Mouse (Mus musculus): ENCODE data around the gene 4930556J24Rik. TPM values are rescaled to one million over a fixed set of nuclear protein-coding genes. Genes with fewer than 3 reads are reported as not detected.
"Not testable (repeated sequence)": the region's sequence is repeated elsewhere in the genome, so short reads cannot be mapped to it uniquely, and the experiment has no call there.

4930556J24Rik gene
- total RNA-seq, 4 experiments from 2014 or later = not detected

DNA sequence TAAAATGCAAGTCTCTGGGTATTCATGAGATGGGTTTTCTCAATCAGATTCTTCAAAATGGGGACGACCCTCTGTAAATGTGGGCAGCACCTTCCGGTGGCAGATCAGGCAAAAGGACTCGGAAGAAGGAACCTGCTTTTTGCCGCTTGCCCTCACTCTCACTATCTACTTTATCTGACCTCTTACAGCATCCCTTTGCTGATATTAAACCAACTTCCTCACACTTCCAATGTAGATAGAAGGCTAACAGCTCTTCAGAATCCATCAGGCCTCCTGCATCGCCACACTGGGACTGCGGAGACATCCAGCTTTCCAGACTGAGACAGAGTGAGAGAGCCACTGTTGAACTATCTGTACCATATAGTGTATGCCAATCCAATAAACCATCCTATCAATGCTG is 53.8 kb downstream of the 4930556J24Rik start:
- no peak for DNase-seq (ENCODE audit: low spot score in 2 of 2)

DNA sequence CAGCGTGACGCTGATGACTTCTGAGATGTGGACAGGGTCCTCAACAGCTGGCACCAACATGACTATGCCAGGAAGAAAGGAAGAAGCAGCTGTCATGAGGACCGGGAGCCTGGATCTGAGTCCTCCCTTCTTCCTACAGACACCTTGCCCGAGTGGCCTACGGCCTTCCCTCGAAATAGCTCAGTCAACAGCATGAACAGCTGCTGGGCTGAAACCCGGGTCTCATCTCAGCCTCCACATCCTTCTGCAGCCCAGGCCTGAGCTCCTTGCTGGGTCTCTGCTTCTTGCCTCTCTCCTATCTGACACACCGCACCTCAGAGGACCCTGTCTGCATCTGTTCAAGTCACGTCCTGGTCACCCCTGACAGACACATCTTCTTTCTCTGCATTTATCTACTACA is 54.5 kb downstream of the 4930556J24Rik start:
- DNase-seq (ENCODE audit: low spot score in 2 of 2) = no peak

DNA sequence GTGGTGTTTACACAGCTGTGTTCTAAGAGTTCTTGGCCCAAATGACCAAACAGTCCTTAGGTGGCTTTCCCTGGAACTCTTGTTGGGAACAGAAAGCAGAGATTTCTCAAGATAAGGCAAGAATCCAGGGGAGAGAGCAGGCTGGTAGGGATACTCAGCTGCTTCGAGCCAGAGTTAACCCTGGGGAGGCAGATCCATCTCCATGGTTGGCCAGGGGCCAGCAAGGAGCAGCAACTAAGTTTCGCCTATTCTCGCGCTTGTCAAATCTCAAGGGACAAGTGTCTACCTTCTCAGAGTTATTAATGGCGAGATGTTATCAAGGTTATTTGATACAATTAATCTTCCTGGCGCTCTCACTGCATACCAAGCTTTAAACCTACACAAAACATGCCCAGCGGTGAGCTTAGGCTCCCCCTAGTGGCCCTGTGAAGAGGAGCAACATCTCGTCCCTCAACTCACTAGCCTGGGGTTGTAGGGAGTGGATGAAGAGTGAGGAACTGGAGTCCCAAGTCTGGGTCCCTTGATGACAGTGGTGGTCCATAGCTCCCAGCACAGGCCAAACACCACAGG is 55.2 kb downstream of the 4930556J24Rik start:
- no peak for DNase-seq (ENCODE audit: low spot score in 2 of 2)

DNA sequence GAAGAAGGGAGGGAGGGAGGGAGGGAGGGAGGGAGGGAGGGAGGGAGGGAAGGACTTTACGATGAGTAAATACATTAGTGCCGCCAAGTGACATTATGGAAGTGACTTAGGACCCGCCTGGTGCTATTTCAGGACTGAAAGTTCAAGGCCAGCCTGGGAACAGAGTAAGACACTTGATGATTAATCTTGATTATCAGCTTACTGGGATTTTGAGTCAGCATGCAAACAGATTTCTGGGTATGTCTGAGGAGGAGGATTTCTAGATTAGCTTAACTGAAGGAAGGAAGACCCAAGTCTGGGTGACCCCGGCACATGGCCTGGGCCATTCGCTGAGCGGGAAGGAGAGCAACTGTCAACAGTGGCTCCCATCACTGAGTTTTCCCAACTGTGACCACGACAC is 56.1 kb downstream of the 4930556J24Rik start:
- no peak for DNase-seq (ENCODE audit: low spot score in 2 of 2)

DNA sequence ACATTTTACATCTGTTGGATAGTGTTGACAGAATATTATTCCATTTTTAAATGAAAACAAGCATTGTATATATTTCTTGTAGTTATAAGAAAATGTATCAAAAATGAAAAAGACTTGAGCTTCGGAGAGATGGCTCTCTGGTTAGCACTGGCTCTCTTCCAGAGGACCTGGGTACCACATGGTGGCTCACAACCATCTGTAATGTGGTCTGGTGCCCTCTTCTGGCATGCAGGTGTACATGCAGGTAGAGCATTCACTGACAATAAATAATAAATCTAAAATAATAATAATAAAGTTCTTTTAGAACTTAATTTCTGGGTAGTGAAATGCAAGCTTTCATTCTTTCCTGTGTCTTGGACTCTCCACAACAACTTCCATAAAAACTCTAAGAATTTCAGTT is 57.8 kb downstream of the 4930556J24Rik start:
- DNase-seq (ENCODE audit: low spot score in 2 of 2) = no peak

DNA sequence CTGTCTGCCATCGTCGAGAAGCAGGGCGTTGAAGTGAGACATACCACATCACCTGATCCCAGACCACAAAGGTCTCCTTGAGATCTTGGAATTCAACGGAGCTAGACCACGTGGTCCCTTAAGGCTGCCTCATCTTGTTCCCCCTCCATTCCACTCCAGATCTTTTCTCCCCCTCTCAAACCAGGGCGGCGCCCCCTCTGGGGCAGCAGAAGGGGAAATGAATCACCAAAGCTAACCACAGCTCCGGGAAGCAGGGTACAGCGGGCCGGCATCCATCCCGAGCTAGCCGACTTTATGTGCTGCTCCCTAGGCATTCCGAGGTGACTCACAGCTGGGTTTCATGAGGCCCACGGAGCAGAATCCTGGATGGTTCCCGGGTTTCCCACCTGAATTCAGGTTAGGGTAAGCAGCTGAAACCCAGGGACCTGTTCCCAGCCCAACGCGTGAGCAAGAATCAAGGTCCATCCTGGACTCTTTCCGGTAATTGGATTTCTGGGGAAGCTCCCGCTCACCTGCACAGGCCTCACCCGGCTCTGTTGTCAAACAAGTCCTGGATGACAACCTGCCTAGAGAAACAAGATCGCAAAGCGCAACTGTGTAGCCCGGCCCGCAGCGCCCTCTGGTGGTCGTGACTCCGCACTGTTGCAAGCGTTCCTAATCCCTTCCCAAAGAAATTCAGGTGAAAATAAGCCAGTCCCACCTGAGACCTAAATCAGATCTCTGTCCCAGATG is 62.3 kb downstream of the 4930556J24Rik start, which contains the start of gene Slc35e4:
Slc35e4 (minus strand) TSS at position 556 of the 732 bp plus-strand sequence.
- peak; percentile 58 to 63 for DNase-seq (ENCODE audit: low spot score in 2 of 2)

DNA sequence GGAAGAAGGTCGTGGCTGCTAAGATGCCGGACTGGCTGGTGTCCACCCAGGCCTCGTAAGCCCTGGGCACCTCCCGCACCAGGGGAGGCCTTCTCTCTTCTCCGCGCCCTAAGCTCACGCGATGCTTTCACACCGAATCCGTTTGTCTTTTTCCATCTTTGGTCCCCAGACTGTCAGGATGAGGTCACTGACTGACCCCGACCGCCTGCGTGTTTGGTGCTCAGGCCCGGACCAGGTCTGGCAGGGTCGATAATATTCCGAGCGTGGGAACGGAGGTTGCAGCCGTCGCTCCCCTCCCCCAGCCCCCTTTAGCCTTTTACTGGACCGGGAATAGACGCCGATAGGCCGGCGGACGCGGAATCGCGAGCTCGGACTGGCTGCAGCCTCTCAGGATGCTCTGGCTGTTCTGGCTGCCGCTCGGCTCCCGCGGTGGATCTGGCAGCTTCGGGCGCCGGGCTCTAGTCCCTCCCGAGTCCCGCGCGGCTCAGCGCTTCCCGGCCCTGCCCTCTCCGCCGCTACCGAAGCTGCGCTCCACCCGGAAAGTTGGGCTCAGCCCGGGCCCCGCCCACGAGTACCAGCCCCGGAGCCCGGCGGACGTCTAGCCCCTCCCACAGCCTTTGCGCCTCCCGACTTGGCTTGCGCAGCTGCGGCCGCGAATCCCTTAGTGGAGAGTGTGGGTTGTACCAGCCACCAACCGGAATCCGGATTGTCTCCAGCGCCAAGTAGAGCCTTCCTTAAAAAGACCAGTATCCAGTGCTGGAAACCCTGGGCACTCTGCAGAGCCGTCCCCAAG is 63.1 kb downstream of the 4930556J24Rik start:
- peak; percentile 90 to 92 for DNase-seq (ENCODE audit: low spot score in 2 of 2)

DNA sequence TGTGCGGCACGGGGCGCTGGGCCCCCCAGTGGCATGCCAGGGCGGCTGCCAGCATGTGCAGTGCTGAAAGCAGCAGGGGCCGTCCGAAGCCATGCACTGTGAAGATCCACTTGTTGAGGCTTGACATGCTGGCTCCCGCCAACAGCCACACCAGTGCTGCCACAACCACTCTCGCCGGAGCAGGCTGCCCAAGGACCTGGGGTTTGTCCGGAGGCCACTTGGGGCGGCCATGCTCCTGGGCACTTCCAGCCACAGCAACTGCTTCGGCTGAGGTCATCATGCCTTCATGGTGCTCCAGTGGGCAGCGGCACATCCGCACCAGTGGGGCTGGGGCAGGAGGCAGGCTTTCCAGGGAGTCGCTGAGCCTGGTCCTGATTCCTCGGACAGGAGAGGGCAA is 63.7 kb downstream of the 4930556J24Rik start:
- peak; percentile 27 to 29 for DNase-seq (ENCODE audit: low spot score in 2 of 2)

DNA sequence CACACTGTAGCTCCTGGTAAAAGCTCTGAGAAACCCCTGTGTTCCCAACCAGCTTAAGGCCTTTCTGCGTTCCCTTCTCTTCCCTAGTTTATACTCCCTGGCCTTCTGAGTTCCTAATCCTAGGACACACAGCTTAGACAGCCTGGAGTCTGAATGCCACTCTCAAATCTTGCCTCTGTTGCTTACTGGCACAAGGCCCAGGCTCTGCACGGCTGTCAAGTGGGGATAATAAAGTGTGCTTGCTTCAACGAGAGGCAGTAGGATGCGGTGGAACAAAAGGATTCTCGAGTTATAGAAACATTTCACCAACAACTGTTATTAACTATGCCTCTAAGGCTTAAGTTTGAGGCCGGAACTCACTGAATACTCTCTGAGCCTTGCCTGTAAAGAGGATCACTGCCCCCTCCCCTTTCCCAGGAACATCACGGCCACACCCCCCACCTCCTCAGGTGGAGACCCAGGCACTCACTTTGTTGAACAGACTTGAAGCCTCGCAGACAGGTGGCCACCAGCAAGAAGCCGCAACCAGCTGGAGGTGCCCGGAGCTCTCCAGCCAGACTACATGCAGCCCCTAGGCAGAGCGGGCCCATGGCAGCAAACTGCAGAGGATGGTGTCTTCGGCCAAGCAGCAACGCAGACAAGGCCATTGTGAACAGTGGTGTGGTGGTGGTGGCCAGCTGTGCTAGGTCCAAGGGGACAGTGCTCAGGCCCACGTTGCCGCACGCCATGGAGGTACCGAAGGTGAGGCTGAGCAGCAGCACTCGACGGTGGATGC is 64.3 kb downstream of the 4930556J24Rik start:
- no peak for DNase-seq (ENCODE audit: low spot score in 2 of 2)

DNA sequence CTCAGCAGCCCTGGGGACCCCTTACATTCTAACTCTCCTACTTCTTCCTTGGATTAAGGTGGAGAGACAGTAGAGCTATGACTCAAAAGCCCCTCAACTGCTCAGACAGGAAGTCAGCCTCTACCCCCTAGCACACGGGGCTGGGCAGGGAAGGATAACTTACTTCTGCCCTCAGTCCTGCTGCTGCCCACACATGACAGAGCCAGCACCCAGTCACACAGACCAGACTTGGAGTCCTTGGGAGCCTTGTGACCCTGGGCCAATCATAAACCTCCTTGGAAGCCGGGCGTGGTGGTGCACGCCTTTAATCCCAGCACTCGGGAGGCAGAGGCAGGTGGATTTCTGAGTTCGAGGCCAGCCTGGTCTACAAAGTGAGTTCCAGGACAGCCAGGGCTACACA is 65.1 kb downstream of the 4930556J24Rik start:
- not testable (repeated sequence) for DNase-seq (ENCODE audit: low spot score in 2 of 2)

DNA sequence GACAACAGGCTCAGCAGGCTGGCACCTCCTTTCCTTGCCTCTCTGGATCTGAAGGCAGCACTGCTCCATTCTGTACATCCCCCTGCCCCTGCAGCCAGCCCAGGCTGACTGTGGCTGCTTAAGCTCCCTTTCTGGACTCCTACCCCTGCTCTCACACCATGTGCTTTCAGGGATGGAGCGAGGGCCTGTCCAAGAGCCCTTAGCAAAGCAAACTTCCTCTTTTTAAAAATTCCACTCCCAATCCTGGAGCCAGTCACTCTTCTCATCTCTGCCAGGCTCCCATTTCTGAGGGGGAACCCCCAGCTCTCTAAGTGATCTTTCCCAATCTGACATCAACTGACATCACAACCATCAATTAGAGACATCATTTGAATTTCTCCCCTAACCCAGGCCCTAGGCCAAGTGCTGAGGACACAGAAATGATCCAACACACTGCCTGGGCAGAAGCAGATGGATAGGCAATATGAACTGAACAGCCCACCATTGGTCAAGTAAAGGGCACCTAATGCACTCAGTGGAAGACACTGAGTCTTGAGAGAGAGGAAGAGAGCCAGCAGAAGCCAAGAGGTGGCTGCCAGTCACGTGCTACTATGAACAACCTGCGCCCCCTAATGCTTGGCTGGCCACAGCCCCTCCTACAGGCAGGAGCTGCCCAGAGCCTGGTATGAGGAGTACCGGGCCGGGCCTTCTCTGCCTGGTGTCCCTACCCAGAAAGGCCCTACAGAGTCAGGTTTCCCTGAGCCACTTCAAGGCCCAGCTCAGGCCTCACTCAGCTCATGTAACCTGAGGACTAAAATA is 65.9 kb downstream of the 4930556J24Rik start:
- peak; percentile 69 to 80 for DNase-seq (ENCODE audit: low spot score in 2 of 2)

DNA sequence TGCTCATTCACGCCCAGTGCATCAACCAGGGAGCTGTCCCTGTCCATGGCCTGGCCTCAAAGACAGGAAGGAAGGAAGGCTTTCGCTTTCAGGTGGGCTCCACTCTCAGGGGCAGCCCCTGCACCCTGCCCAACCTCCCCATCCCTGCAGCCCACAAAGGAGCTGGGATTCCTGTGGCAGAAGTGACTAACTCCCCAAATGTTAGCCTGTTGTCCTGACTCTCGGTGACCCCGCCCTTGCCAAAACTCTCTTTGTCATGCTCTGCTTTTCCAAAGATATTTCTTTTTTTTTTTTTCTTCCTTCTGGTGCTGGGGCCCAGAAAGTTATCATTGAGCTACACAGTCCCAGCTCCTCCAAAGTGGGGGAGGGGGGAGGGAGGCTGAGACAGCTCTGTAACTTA is 67.3 kb downstream of the 4930556J24Rik start:
- no peak for DNase-seq (ENCODE audit: low spot score in 2 of 2)

DNA sequence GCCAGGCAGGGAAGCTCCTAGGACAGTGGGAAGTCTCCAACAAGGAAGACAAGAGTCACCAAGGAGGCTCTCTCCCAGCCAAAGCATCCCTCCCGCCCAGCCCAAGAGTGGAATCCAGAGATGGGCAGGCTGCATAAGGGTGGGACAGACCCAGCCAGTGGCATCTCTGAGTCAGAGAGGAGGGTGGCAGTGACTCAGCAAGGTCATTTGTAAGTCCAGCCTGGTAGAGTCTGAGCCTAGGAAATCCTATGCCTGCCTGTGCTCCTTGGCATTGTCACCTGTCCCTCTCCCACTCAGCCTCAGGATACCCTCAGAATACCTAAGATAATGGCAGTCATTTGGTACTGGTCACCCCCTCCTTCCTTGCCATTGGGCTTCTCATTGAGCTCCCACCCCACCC is 71.1 kb downstream of the 4930556J24Rik start:
- DNase-seq (ENCODE audit: low spot score in 2 of 2) = no peak

DNA sequence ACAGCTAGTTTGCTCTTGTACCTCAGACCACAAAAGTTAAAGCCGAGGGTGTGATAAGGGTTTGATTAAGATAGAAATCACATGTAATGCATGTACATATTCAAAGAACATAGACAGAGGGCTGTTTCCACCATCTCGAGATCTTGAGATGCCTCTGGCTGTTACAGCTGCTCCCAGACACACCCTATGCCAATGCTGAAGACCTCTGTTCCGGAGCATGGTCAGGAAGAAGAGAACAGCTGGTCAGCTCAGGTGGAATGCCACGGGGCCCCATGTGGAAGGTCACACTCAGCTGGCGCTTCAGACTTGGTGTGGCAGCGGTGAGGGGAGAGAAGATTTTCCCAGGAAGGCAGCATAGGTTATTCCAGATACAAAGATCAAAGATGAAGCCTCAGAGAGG is 71.9 kb downstream of the 4930556J24Rik start:
- no peak for DNase-seq (ENCODE audit: low spot score in 2 of 2)

DNA sequence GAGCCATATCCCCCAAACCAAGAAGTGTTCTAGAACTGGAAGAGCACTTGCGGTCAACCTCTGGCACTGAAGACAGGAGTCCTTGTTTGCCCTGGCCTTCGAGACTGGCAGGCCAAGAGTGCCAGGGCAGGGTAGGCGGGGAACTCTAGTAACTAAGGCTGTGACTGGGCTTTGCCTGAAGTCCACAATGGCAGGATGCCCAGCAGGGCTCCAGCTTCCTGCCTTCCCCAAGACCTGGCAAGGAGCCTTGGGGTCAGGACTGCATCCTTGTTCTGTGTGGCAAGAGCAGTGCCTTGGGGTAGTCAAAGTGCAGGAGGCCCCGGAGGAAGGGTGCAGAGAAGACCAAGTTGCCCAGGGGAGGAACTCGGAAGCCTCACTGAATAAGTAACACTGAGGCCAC is 73.5 kb downstream of the 4930556J24Rik start:
- peak; percentile 65 to 81 for DNase-seq (ENCODE audit: low spot score in 2 of 2)

DNA sequence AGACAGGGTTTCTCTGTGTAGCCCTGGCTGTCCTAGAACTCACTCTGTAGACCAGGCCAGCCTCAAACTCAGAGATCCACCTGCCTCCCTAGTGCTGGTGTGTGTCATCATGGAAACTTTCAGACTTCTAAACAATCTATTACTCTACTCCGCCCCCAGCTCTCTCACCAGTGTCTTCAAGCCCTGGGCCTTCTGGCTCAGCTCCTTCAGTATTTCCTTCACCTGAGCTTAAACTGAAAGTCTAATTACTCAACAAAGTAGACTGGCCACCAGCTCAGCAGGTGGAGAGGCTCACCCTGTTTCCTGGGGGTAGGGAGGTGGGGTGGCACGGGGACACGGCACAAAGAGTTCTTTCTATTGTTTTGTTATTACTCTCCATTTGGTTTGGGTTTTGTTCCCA is 74.1 kb downstream of the 4930556J24Rik start:
- no peak for DNase-seq (ENCODE audit: low spot score in 2 of 2)

DNA sequence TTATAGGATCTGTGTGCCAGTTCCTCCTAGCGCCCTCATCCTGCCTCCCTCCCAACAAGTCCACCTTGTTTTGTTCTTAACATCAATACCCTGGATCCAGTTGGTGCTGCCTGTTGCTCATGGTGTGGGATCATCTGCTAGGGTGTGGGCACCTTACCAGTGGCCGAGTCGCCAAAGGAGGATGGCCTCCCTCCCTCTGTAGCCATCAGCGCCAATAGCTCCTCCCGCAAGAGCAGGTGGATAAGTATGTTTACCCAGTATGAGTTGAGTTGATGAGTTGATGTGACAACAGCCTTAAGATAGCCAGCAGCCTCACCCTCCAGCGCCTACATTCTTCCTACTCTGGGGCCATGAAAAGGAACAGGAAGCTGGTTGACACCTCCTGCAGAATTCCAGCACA is 76.3 kb downstream of the 4930556J24Rik start:
- no peak for DNase-seq (ENCODE audit: low spot score in 2 of 2)

DNA sequence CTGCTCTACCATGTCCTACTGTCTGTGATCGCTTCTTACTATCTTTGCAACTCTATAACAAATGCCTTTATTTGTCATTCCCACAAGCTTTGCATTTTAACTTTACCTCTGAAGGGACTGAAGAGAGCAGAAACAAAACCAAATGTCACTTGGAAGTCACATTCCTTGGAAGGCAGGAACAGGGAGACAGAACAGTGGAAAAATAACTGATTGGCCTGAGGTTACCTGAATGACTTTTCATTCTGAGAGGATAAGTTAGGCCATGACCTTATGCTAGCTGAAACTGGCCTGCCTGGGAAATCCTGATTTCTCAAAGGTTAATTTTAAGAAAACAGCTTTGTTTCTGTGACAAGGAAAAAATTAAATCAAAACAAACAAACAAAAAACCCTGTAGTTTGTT is 80.6 kb downstream of the 4930556J24Rik start:
- no peak for DNase-seq (ENCODE audit: low spot score in 2 of 2)

DNA sequence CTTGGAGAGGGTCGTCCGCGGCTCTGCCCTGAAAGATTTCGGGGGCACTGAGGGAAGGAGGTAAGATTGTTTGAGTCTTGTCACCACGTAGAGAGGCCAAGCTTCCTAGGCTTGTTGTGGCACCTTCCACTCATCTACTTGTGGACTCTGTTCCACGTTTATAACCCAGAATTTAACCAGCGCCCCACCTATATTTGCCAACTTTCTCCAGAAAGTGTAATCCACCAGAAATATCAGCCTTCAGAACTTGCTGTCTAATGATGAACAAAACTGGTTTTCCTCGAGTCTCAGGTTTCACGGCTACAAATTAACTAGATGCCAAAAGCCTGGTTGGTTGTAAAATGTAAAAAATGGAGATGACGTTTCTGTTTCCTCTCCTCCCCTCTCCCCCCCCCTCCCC is 81.1 kb downstream of the 4930556J24Rik start:
- DNase-seq (ENCODE audit: low spot score in 2 of 2) = no peak

DNA sequence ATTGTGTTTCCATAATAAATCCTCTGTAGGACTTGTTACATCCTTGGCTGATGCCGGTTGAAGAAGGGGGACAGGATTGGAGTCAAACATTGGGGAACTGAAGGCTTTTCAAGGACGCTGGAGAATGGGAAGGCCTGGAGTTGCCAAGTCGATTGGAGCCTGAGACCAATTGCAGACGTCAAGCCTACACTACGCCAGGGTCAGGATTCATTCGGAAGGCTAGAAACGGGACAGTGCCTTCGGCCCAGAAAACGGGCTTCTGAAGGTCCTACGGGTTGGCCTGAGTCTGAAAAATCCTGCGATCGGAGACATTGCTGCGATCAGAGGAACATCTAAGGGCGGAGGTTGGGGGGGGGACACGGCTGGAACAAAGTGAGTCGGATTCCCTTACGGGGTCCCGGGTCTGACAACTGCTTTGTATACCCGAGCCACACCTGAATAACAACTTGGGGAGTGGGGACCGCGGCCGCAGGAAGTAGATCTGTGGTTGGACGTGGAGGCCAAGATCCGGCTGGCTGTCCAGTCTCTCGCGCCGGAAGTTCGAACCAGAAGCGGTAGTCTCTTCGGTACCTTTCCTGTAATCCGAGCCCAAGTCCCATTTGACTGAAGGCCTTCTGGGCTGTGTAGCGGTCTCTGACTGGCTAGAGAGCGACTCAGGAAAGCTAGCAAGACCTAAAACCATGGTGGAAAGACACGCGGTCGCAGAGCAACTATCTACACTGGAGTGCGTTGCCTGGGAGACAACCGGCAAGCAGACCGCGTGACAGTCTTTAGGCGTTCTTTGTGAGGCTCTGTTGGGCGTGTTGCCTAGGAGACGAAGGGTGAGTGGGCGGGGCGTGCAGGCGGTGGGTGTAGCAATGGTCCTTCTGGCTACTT is 81.9 kb downstream of the 4930556J24Rik start, which contains the start of the genes 4921536K21Rik and Dusp18:
4921536K21Rik (minus strand) TSS at position 693 of the 876 bp plus-strand sequence.
Dusp18 (plus strand) TSS at position 835 of the 876 bp plus-strand sequence.
- DNase-seq (ENCODE audit: low spot score in 2 of 2) = peak; percentile 82
